Mouse (Mus musculus): ENCODE results near the gene Rab34. TPM values are rescaled to one million over a fixed set of nuclear protein-coding genes. Genes with fewer than 3 reads are reported as not detected.

The Rab34 gene
- polyA plus RNA-seq, 1 experiment from 2014 or later, result 75.3 TPM

- Histone ChIP-seq H3K9me3 (ENCODE audit: control insufficient read depth, low read length) (no peaks in the 10 kb centered on the region), H3K27ac (ENCODE audit: low read depth, low read length) (peak overlapping the region; percentile 99), H3K36me3 (ENCODE audit: control insufficient read depth, insufficient read depth, low read length) (peaks cover 30% of the 10 kb centered on the region), H3K4me2 (ENCODE audit: low read depth) (peak overlapping the region; percentile 89), H3K27me3 (ENCODE audit: control insufficient read depth, insufficient read depth, low read length) (no peaks in the 10 kb centered on the region), H3K4me1 (ENCODE audit: control insufficient read depth, insufficient read depth, low read length) (peaks cover 28% of the 10 kb centered on the region), H3K9ac (ENCODE audit: low read length) (peak overlapping the region; percentile 93), H3K4me3 (ENCODE audit: low read depth, low read length) (peak overlapping the region; percentile 84)
- DNase-seq (ENCODE audit: low spot score) (no peak), ATAC-seq (ENCODE audit: insufficient read depth, low FRiP score, low TSS enrichment) (no peak)
- 78% methylated on average over 2 of the region's 2 CpGs for WGBS
Measured at GRCm38 (mm10) chr11:78163045-78163444, 25.2 kb upstream of the Rab34 start.

GRCm38 (mm10) chr11:78163681-78164603 is 24.3 kb upstream of the Rab34 start:
- Histone ChIP-seq H3K4me2 (ENCODE audit: low read depth) (peak overlapping the region; percentile 89), H3K9ac (ENCODE audit: low read length) (peak overlapping the region; percentile 93), H3K9me3 (ENCODE audit: control insufficient read depth, low read length) (no peaks in the 10 kb centered on the region), H3K4me3 (ENCODE audit: low read depth, low read length) (peak overlapping the region; percentile 84), H3K36me3 (ENCODE audit: control insufficient read depth, insufficient read depth, low read length) (peaks cover 25% of the 10 kb centered on the region), H3K27ac (ENCODE audit: low read depth, low read length) (peak overlapping the region; percentile 99), H3K4me1 (ENCODE audit: control insufficient read depth, insufficient read depth, low read length) (peaks cover 28% of the 10 kb centered on the region), H3K27me3 (ENCODE audit: control insufficient read depth, insufficient read depth, low read length) (no peaks in the 10 kb centered on the region)
- DNase-seq (ENCODE audit: low spot score) (peak; percentile 87), ATAC-seq (ENCODE audit: insufficient read depth, low FRiP score, low TSS enrichment) (peak; percentile 58)
- WGBS, result under 1% methylated on average over 22 of the region's 22 CpGs

- Histone ChIP-seq H3K9ac (ENCODE audit: low read length) (peak overlapping the region; percentile 93), H3K9me3 (ENCODE audit: control insufficient read depth, low read length) (no peaks in the 10 kb centered on the region), H3K36me3 (ENCODE audit: control insufficient read depth, insufficient read depth, low read length) (peaks cover 22% of the 10 kb centered on the region), H3K4me1 (ENCODE audit: control insufficient read depth, insufficient read depth, low read length) (peaks cover 28% of the 10 kb centered on the region), H3K27ac (ENCODE audit: low read depth, low read length) (peak overlapping the region; percentile 99), H3K4me3 (ENCODE audit: low read depth, low read length) (peak overlapping the region; percentile 84), H3K4me2 (ENCODE audit: low read depth) (peak overlapping the region; percentile 89), H3K27me3 (ENCODE audit: control insufficient read depth, insufficient read depth, low read length) (no peaks in the 10 kb centered on the region)
- DNase-seq (ENCODE audit: low spot score), result no peak
- no peak for ATAC-seq (ENCODE audit: insufficient read depth, low FRiP score, low TSS enrichment)
- under 1% methylated on average over 14 of the region's 14 CpGs for WGBS
Measured at GRCm38 (mm10) chr11:78164604-78164923, 23.7 kb upstream of the Rab34 start.

GRCm38 (mm10) chr11:78164924-78165760 is 23.1 kb upstream of the Rab34 start, which contains the start of gene Traf4:
Gene Traf4, minus strand, starts transcription at chr11:78165589.
- Histone ChIP-seq H3K4me1 (ENCODE audit: control insufficient read depth, insufficient read depth, low read length) (peaks cover 28% of the 10 kb centered on the region), H3K27ac (ENCODE audit: low read depth, low read length) (peak within 1 kb of the TSS; percentile 99), H3K36me3 (ENCODE audit: control insufficient read depth, insufficient read depth, low read length) (peaks cover 16% of the 10 kb centered on the region), H3K27me3 (ENCODE audit: control insufficient read depth, insufficient read depth, low read length) (no peaks in the 10 kb centered on the region), H3K9ac (ENCODE audit: low read length) (peak within 1 kb of the TSS; percentile 93), H3K9me3 (ENCODE audit: control insufficient read depth, low read length) (no peaks in the 10 kb centered on the region), H3K4me3 (ENCODE audit: low read depth, low read length) (peak within 1 kb of the TSS; percentile 84), H3K4me2 (ENCODE audit: low read depth) (peak within 1 kb of the TSS; percentile 89)
- peak; percentile 94 for DNase-seq (ENCODE audit: low spot score)
- under 1% methylated on average over 69 of the region's 78 CpGs for WGBS
- ATAC-seq (ENCODE audit: insufficient read depth, low FRiP score, low TSS enrichment), result peak; percentile 68

- ATAC-seq (ENCODE audit: insufficient read depth, low FRiP score, low TSS enrichment), result no peak
- 4% methylated on average over 16 of the region's 16 CpGs for WGBS
- peak overlapping the region; percentile 89 for H3K4me2 ChIP-seq (ENCODE audit: low read depth)
Measured at GRCm38 (mm10) chr11:78165761-78166109, 22.5 kb upstream of the Rab34 start.

GRCm38 (mm10) chr11:78166161-78166560 is 22.1 kb upstream of the Rab34 start:
- Histone ChIP-seq H3K4me1 (ENCODE audit: control insufficient read depth, insufficient read depth, low read length) (peaks cover 28% of the 10 kb centered on the region), H3K4me2 (ENCODE audit: low read depth) (peak overlapping the region; percentile 89), H3K9ac (ENCODE audit: low read length) (peak overlapping the region; percentile 93; the same call in 1 of the 2 replicates), H3K27me3 (ENCODE audit: control insufficient read depth, insufficient read depth, low read length) (no peaks in the 10 kb centered on the region), H3K4me3 (ENCODE audit: low read depth, low read length) (peak overlapping the region; percentile 84; the same call in 1 of the 2 replicates), H3K27ac (ENCODE audit: low read depth, low read length) (no peak overlapping the region; the same call in 1 of the 2 replicates), H3K36me3 (ENCODE audit: control insufficient read depth, insufficient read depth, low read length) (peaks cover 10% of the 10 kb centered on the region), H3K9me3 (ENCODE audit: control insufficient read depth, low read length) (no peaks in the 10 kb centered on the region)
- WGBS, result 53% methylated on average over 4 of the region's 4 CpGs
- DNase-seq (ENCODE audit: low spot score) (no peak), ATAC-seq (ENCODE audit: insufficient read depth, low FRiP score, low TSS enrichment) (no peak)

More at GRCm38 (mm10) chr11:78165761-78166109, 22.5 kb upstream of the Rab34 start:
- Histone ChIP-seq H3K4me1 (ENCODE audit: control insufficient read depth, insufficient read depth, low read length) (peaks cover 28% of the 10 kb centered on the region), H3K27ac (ENCODE audit: low read depth, low read length) (peak overlapping the region; percentile 99; the same call in 1 of the 2 replicates), H3K36me3 (ENCODE audit: control insufficient read depth, insufficient read depth, low read length) (peaks cover 13% of the 10 kb centered on the region), H3K9me3 (ENCODE audit: control insufficient read depth, low read length) (no peaks in the 10 kb centered on the region), H3K27me3 (ENCODE audit: control insufficient read depth, insufficient read depth, low read length) (no peaks in the 10 kb centered on the region), H3K9ac (ENCODE audit: low read length) (peak overlapping the region; percentile 93), H3K4me3 (ENCODE audit: low read depth, low read length) (peak overlapping the region; percentile 84)
- no peak for DNase-seq (ENCODE audit: low spot score)

- H3K27me3 ChIP-seq (ENCODE audit: control insufficient read depth, insufficient read depth, low read length), result no peaks in the 10 kb centered on the region
- no peak overlapping the region for H3K27ac ChIP-seq (ENCODE audit: low read depth, low read length)
- no peak overlapping the region for H3K9ac ChIP-seq (ENCODE audit: low read length)
- peaks cover 8% of the 10 kb centered on the region for H3K36me3 ChIP-seq (ENCODE audit: control insufficient read depth, insufficient read depth, low read length)
- H3K9me3 ChIP-seq (ENCODE audit: control insufficient read depth, low read length), result no peaks in the 10 kb centered on the region
- 73% methylated on average over 6 of the region's 6 CpGs for WGBS
- H3K4me3 ChIP-seq (ENCODE audit: low read depth, low read length), result no peak overlapping the region
- H3K4me1 ChIP-seq (ENCODE audit: control insufficient read depth, insufficient read depth, low read length), result peaks cover 28% of the 10 kb centered on the region
- ATAC-seq (ENCODE audit: insufficient read depth, low FRiP score, low TSS enrichment), result no peak
- DNase-seq (ENCODE audit: low spot score), result no peak
- no peak overlapping the region for H3K4me2 ChIP-seq (ENCODE audit: low read depth)
Measured at GRCm38 (mm10) chr11:78166640-78167039, 21.6 kb upstream of the Rab34 start.

- peaks cover 2% of the 10 kb centered on the region; the same call in 1 of the 2 replicates for H3K36me3 ChIP-seq (ENCODE audit: control insufficient read depth, insufficient read depth, low read length)
- H3K4me3 ChIP-seq (ENCODE audit: low read depth, low read length), result no peak overlapping the region
- no peak overlapping the region for H3K9ac ChIP-seq (ENCODE audit: low read length)
- 88% methylated on average over 14 of the region's 14 CpGs for WGBS
- peaks cover 21% of the 10 kb centered on the region for H3K4me1 ChIP-seq (ENCODE audit: control insufficient read depth, insufficient read depth, low read length)
- no peak overlapping the region for H3K4me2 ChIP-seq (ENCODE audit: low read depth)
- no peaks in the 10 kb centered on the region for H3K27me3 ChIP-seq (ENCODE audit: control insufficient read depth, insufficient read depth, low read length)
- DNase-seq (ENCODE audit: low spot score) (no peak), ATAC-seq (ENCODE audit: insufficient read depth, low FRiP score, low TSS enrichment) (no peak)
- H3K27ac ChIP-seq (ENCODE audit: low read depth, low read length), result no peak overlapping the region
- H3K9me3 ChIP-seq (ENCODE audit: control insufficient read depth, low read length), result no peaks in the 10 kb centered on the region
Measured at GRCm38 (mm10) chr11:78167257-78167959, 20.8 kb upstream of the Rab34 start.

All from neural tube, embryonic 11.5 days (tissue).